8 mouse cellular contexts compared by ENCODE assay signal in genomic region chr4:136052534-136053246, GRCm38 (mm10). TPM values are rescaled to one million over a fixed set of nuclear protein-coding genes. Genes with fewer than 3 reads are reported as not detected.
DNase-seq lines count a peak whose midpoint lies in the region; ATAC-seq lines count a peak whose summit lies in the region.

No protein-coding gene starts in this region.

- DNase-seq in kidney, adult 9 months, result no peak
- peak; percentile 21 for DNase-seq in ES-CJ7 (ENCODE audit: low read depth, low spot score)
- DNase-seq in midbrain, embryonic 11.5 days (ENCODE audit: low spot score, missing footprints), result no peak
- no peak for DNase-seq in Muller cell, postnatal 12 days (ENCODE audit: inconsistent ontology term)
- DNase-seq in urinary bladder, adult 18-20 months (ENCODE audit: low spot score in 2 of 2), result no peak

- ATAC-seq in kidney, embryonic 16.5 days (ENCODE audit: low FRiP score, low TSS enrichment), result peak; percentile 64
- ATAC-seq in embryonic facial prominence, embryonic 13.5 days (ENCODE audit: insufficient number of reproducible peaks, insufficient read depth, low FRiP score, low TSS enrichment, low read depth), result peak; percentile 67
- peak; percentile 88 for ATAC-seq in hindbrain, embryonic 15.5 days (ENCODE audit: low FRiP score, low read depth)
- peak; percentile 85 for ATAC-seq in midbrain, embryonic 11.5 days (ENCODE audit: low FRiP score)

- H3K36me3 ChIP-seq in kidney, embryonic 16.5 days (ENCODE audit: insufficient read depth, low read length), result peaks cover 39% of the 10 kb centered on the region
- H3K36me3 ChIP-seq in embryonic facial prominence, embryonic 13.5 days, result peaks cover 46% of the 10 kb centered on the region
- peaks cover 31% of the 10 kb centered on the region for H3K36me3 ChIP-seq in hindbrain, embryonic 15.5 days
- peaks cover 27% of the 10 kb centered on the region for H3K36me3 ChIP-seq in midbrain, embryonic 11.5 days (ENCODE audit: control insufficient read depth, insufficient read depth, low read length)

- peak overlapping the region; percentile 91 for H3K27ac ChIP-seq in kidney, embryonic 16.5 days (ENCODE audit: low read length)
- peak overlapping the region; percentile 93 for H3K27ac ChIP-seq in embryonic facial prominence, embryonic 13.5 days
- H3K27ac ChIP-seq in hindbrain, embryonic 15.5 days (replicated peaks), result peak overlapping the region; percentile 90
- peak overlapping the region; percentile 87 for H3K27ac ChIP-seq in midbrain, embryonic 11.5 days (ENCODE audit: low read depth, low read length)

- H3K4me1 ChIP-seq in kidney, embryonic 16.5 days (ENCODE audit: insufficient read depth, low read length), result peaks cover 17% of the 10 kb centered on the region
- H3K4me1 ChIP-seq in embryonic facial prominence, embryonic 13.5 days, result peaks cover 28% of the 10 kb centered on the region
- H3K4me1 ChIP-seq in hindbrain, embryonic 15.5 days (replicated peaks), result peaks cover 20% of the 10 kb centered on the region
- peaks cover 10% of the 10 kb centered on the region for H3K4me1 ChIP-seq in midbrain, embryonic 11.5 days (ENCODE audit: control insufficient read depth, insufficient read depth, low read length)

- no peaks in the 10 kb centered on the region for H3K27me3 ChIP-seq in kidney, embryonic 16.5 days (ENCODE audit: insufficient read depth, low read length)
- no peaks in the 10 kb centered on the region for H3K27me3 ChIP-seq in embryonic facial prominence, embryonic 13.5 days
- no peaks in the 10 kb centered on the region for H3K27me3 ChIP-seq in hindbrain, embryonic 15.5 days
- H3K27me3 ChIP-seq in midbrain, embryonic 11.5 days (ENCODE audit: control insufficient read depth, insufficient read depth, low read length), result no peaks in the 10 kb centered on the region

- H3K4me2 ChIP-seq in kidney, embryonic 16.5 days (replicated peaks; ENCODE audit: low read depth, low read length), result peak overlapping the region; percentile 97
- peak overlapping the region; percentile 92 for H3K4me2 ChIP-seq in embryonic facial prominence, embryonic 13.5 days
- peak overlapping the region; percentile 88 for H3K4me2 ChIP-seq in hindbrain, embryonic 15.5 days
- H3K4me2 ChIP-seq in midbrain, embryonic 11.5 days, result peak overlapping the region; percentile 98

- WGBS in kidney, embryonic 16.5 days, result under 1% methylated on average over 50 of the region's 50 CpGs
- WGBS in embryonic facial prominence, embryonic 13.5 days, result under 1% methylated on average over 50 of the region's 50 CpGs
- WGBS in hindbrain, embryonic 15.5 days, result under 1% methylated on average over 50 of the region's 50 CpGs
- under 1% methylated on average over 50 of the region's 50 CpGs for WGBS in midbrain, embryonic 11.5 days

- peak overlapping the region; percentile 100 for H3K4me3 ChIP-seq in kidney, embryonic 16.5 days (ENCODE audit: low read length)
- peak overlapping the region; percentile 99 for H3K4me3 ChIP-seq in embryonic facial prominence, embryonic 13.5 days
- H3K4me3 ChIP-seq in hindbrain, embryonic 15.5 days, result peak overlapping the region; percentile 90
- peak overlapping the region; percentile 99 for H3K4me3 ChIP-seq in midbrain, embryonic 11.5 days (ENCODE audit: low read depth, low read length)

- peak overlapping the region; percentile 100 for H3K9ac ChIP-seq in kidney, embryonic 16.5 days (replicated peaks; ENCODE audit: low read length)
- peak overlapping the region; percentile 100 for H3K9ac ChIP-seq in embryonic facial prominence, embryonic 13.5 days
- H3K9ac ChIP-seq in hindbrain, embryonic 15.5 days, result peak overlapping the region; percentile 97
- H3K9ac ChIP-seq in midbrain, embryonic 11.5 days (ENCODE audit: low read length), result peak overlapping the region; percentile 99

- no peaks in the 10 kb centered on the region for H3K9me3 ChIP-seq in kidney, embryonic 16.5 days (ENCODE audit: low read length)
- H3K9me3 ChIP-seq in embryonic facial prominence, embryonic 13.5 days, result no peaks in the 10 kb centered on the region
- H3K9me3 ChIP-seq in hindbrain, embryonic 15.5 days, result no peaks in the 10 kb centered on the region
- no peaks in the 10 kb centered on the region for H3K9me3 ChIP-seq in midbrain, embryonic 11.5 days (ENCODE audit: control insufficient read depth, low read length)

RNA-seq across cellular contexts. Expression of gene Rpl11, which starts 0.5 kb away (rescaled TPM):
- 372 and 438 TPM in 2 replicates for polyA plus RNA-seq in kidney, embryonic 16.5 days (2015; fragmentation: Nextera tagmentation; extraction: Ambion mirVana)
- 447 and 551 TPM in 2 replicates for polyA plus RNA-seq in embryonic facial prominence, embryonic 13.5 days (2015; fragmentation: Nextera tagmentation; extraction: Ambion mirVana)
- polyA plus RNA-seq in hindbrain, embryonic 15.5 days (2015; fragmentation: Nextera tagmentation; extraction: Ambion mirVana), result 257 and 270 TPM in 2 replicates
- 333 and 390 TPM in 2 replicates for polyA plus RNA-seq in midbrain, embryonic 11.5 days (2014; fragmentation: Nextera tagmentation; extraction: Ambion mirVana)

RNA-seq across cellular contexts. Expression of gene Eloa, which starts 31.1 kb away (rescaled TPM):
- polyA plus RNA-seq in kidney, embryonic 16.5 days (2015; fragmentation: Nextera tagmentation; extraction: Ambion mirVana), result 45.1 and 45.2 TPM in 2 replicates
- 42.5 and 43.0 TPM in 2 replicates for polyA plus RNA-seq in embryonic facial prominence, embryonic 13.5 days (2015; fragmentation: Nextera tagmentation; extraction: Ambion mirVana)
- polyA plus RNA-seq in hindbrain, embryonic 15.5 days (2015; fragmentation: Nextera tagmentation; extraction: Ambion mirVana), result 26.9 and 27.2 TPM in 2 replicates
- 42.8 and 43.6 TPM in 2 replicates for polyA plus RNA-seq in midbrain, embryonic 11.5 days (2014; fragmentation: Nextera tagmentation; extraction: Ambion mirVana)
